Mouse (Mus musculus) embryo, embryonic 9.5 days (tissue): ENCODE data around the gene Yipf3.

Source experiments
- DNase-seq: peaks from one replicate; pipeline ENCODE4 v3.0.0-alpha.2; 2017; ENCODE audit errors: extremely low spot score

Gene Yipf3

GRCm38 (mm10) chr17:46255147-46255546 is 7.3 kb downstream of the Yipf3 start:
- no peak for DNase-seq

GRCm38 (mm10) chr17:46258279-46259053 is 10.6 kb downstream of the Yipf3 start:
- DNase-seq, result no peak

GRCm38 (mm10) chr17:46259675-46260074 is 11.8 kb downstream of the Yipf3 start:
- DNase-seq, result no peak

- no peak for DNase-seq
Measured at GRCm38 (mm10) chr17:46262201-46262694, 14.4 kb downstream of the Yipf3 start.

- no peak for DNase-seq
Measured at GRCm38 (mm10) chr17:46265502-46265901, 17.6 kb downstream of the Yipf3 start.

- peak; percentile 81 for DNase-seq
Measured at GRCm38 (mm10) chr17:46265918-46266618, 18.2 kb downstream of the Yipf3 start.

- DNase-seq, result no peak
Measured at GRCm38 (mm10) chr17:46266986-46267385, 19.1 kb downstream of the Yipf3 start.

GRCm38 (mm10) chr17:46267511-46267910 is 19.6 kb downstream of the Yipf3 start:
- no peak for DNase-seq

GRCm38 (mm10) chr17:46268026-46268720 is 20.3 kb downstream of the Yipf3 start:
- no peak for DNase-seq

GRCm38 (mm10) chr17:46269771-46270534 is 22.1 kb downstream of the Yipf3 start:
- DNase-seq, result no peak

- no peak for DNase-seq
Measured at GRCm38 (mm10) chr17:46272058-46272457, 24.2 kb downstream of the Yipf3 start.

- DNase-seq, result no peak
Measured at GRCm38 (mm10) chr17:46272675-46273074, 24.8 kb downstream of the Yipf3 start.

GRCm38 (mm10) chr17:46273803-46274236 is 25.9 kb downstream of the Yipf3 start:
- DNase-seq, result no peak

GRCm38 (mm10) chr17:46274465-46274864 is 26.6 kb downstream of the Yipf3 start:
- no peak for DNase-seq

- DNase-seq, result no peak
Measured at GRCm38 (mm10) chr17:46275034-46275433, 27.2 kb downstream of the Yipf3 start.

GRCm38 (mm10) chr17:46275506-46275905 is 27.6 kb downstream of the Yipf3 start:
- DNase-seq, result no peak

GRCm38 (mm10) chr17:46277586-46277985 is 29.7 kb downstream of the Yipf3 start:
- DNase-seq, result no peak

- DNase-seq, result no peak
Measured at GRCm38 (mm10) chr17:46278011-46278765, 30.3 kb downstream of the Yipf3 start.

GRCm38 (mm10) chr17:46282483-46283123 is 34.7 kb downstream of the Yipf3 start, which contains the start of gene Tjap1:
Gene Tjap1 (minus strand): TSS chr17:46283026.
- DNase-seq, result peak; percentile 98

GRCm38 (mm10) chr17:46283140-46283539 is 35.3 kb downstream of the Yipf3 start:
- no peak for DNase-seq
